Mouse (Mus musculus): Measurements from ENCODE around the gene Gdpgp1.

DNA sequence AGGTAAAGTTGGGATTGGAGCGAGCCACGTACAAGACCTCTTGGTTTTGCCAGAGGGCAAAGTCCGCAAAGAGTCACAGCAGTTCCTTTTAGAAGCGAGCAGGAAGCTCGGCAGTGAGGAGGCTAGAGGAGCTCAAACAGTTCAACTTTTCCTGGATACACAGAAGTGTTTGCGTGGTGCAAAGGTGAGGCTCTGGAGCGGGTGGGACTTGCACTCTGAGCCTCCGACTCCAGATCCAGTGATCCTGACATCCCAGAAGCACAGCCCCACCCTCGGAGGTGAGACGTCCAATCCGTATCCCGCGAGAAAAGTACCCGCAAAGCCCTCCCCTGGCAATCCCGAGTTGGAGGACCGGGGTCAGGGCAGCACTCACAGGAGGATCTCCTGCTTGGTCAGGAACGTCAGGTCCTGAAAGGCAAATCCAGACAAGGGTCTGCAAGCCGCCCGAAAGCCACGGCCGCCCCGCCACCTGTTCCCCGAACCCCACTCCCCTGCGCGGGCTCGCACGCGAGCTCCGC is 635 bp upstream of the Gdpgp1 start:
- TF ChIP-seq TCF12 (IDR thresholded peaks at IDR 0.05; ENCODE audit: insufficient read depth, poor library complexity, severe bottlenecking): no peak
- no peak for TF ChIP-seq SRF (IDR thresholded peaks at IDR 0.05; ENCODE audit: control insufficient read depth, insufficient read length, low read depth)
- TF ChIP-seq CEBPB (IDR thresholded peaks at IDR 0.05; ENCODE audit: insufficient read depth, poor library complexity, severe bottlenecking): no peak
- TF ChIP-seq MAX (IDR thresholded peaks at IDR 0.05; ENCODE audit: low read depth): no peak
- no peak for TF ChIP-seq POLR2AphosphoS2 (IDR thresholded peaks at IDR 0.05; ENCODE audit: insufficient read length, low read depth)
- no peak for TF ChIP-seq TCF3 (IDR thresholded peaks at IDR 0.05; ENCODE audit: insufficient read length, low read depth)
- TF ChIP-seq MYOG (IDR thresholded peaks at IDR 0.05; ENCODE audit: control insufficient read depth in 1 of 3, insufficient read depth in 1 of 3, insufficient read length in 2 of 3, low read depth in 2 of 3): no peak
- TF ChIP-seq MYOD1 (IDR thresholded peaks at IDR 0.05; ENCODE audit: control insufficient read depth in 1 of 3, insufficient read length in 2 of 3, low read depth in 2 of 3): no peak
- TF ChIP-seq E2F4 (IDR thresholded peaks at IDR 0.05; ENCODE audit: insufficient read depth): no peak
